Mouse (Mus musculus): ENCODE data around the gene Zfp428. TPM values are rescaled to one million over a fixed set of nuclear protein-coding genes. Genes with fewer than 3 reads are reported as not detected.
"Not testable (repeated sequence)": the region's sequence is repeated elsewhere in the genome, so short reads cannot be mapped to it uniquely, and the experiment has no call there.

Zfp428 gene
- total RNA-seq, 1 experiment from 2014 or later, result not detected

DNA sequence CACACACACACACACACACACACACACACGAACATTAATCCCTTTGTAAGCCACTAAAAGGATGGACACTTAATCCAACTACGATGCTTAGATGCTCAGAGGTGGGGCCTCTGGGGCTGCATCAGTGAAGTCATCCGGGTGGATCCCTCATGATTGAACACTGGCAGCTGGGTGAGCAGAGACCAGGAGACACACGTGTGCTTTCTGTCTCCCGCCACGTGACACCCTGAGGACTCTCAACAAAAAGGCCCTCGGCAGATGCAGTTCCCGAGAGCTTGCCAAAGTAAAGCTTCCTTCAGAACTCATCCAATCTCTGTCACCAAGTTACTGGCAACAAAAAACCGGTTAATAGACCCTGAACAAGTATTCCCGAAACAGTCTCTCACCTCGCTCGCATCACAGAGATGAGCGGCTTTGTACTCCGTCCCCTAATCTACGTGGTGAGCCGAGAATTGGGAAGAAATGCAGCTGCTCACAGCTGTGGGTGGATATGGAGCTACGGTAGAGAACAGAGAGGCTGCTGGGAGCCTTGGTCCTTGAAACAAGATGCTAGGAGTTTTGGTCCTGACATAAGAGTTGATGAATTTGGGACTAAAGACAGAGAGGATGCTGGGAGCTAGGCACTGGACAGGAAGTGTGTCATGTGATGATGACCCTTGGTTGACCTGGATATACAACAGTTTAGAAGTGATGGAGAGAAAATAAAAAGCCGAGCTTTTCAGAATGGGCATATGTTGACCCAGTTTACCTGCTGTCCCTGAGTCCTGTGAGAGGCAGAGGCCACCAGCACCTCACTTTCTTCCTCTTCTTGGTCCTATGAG lies 26.5 kb upstream of the Zfp428 start:
- no peak for ATAC-seq (ENCODE audit: extremely low read depth, insufficient number of reproducible peaks, low FRiP score, poor library complexity, severe bottlenecking)

DNA sequence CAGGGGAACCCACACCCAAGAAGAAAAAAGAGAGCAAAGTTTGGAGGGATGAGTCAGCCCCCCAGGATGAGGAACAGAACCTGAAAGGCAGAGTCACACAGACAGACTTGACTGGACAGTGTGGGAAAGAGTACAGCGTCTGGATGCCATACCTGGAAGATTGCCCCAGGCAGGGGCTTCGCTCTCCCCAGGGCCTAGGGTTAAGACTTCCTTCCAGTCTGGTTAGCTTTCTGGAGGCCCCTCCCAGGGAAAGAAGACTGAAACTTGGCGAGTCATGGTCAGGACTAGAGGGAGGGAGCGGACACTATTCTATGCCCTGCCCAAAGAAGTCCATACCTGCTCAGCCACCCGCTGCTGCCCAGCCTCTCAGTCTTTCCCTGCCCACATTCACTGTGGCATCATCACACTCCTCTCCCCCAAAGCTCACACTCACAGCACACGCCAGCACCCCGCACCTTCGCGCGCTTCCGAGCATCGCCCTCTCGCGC lies 25.8 kb upstream of the Zfp428 start:
- ATAC-seq (ENCODE audit: extremely low read depth, insufficient number of reproducible peaks, low FRiP score, poor library complexity, severe bottlenecking), result no peak

DNA sequence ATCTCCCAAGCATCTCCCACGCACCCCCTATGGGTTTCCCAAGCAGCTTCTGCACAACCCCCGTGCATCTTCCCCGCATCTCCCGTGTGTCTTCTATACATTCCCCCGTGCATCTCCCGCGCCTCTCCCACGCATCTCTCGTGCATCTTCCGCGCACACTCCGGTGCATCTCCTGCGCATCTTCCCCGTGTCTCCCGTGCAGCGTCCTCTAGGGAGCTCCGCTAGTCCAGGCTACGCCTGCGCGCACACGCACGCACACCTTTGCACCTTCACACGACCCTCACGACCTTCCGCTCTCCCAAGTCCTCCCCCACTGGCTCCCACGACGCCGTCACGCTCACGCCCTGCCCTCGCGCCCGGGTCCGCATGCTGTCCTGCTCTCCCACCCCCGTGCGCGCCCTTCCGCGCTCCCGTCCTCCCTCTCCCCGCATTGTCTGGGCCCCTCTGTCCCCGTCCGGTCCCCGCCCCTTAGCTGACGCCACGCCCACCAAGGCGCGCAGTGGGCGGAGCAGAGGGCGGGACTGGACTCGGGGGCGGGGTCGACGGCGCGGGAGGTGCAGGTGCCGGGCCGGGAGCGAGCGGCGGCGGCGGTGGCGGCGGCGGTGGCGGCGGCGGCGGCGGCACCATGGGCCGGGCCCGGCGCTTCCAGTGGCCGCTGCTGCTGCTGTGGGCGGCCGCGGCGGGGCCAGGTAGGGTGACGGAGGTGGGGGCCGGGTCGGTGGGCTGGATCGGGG lies 25.2 kb upstream of the Zfp428 start, which contains the start of gene Cadm4:
TSS of gene Cadm4 (plus strand) at position 550 of the 734 bp plus-strand sequence.
- peak; percentile 51 for ATAC-seq (ENCODE audit: extremely low read depth, insufficient number of reproducible peaks, low FRiP score, poor library complexity, severe bottlenecking)

DNA sequence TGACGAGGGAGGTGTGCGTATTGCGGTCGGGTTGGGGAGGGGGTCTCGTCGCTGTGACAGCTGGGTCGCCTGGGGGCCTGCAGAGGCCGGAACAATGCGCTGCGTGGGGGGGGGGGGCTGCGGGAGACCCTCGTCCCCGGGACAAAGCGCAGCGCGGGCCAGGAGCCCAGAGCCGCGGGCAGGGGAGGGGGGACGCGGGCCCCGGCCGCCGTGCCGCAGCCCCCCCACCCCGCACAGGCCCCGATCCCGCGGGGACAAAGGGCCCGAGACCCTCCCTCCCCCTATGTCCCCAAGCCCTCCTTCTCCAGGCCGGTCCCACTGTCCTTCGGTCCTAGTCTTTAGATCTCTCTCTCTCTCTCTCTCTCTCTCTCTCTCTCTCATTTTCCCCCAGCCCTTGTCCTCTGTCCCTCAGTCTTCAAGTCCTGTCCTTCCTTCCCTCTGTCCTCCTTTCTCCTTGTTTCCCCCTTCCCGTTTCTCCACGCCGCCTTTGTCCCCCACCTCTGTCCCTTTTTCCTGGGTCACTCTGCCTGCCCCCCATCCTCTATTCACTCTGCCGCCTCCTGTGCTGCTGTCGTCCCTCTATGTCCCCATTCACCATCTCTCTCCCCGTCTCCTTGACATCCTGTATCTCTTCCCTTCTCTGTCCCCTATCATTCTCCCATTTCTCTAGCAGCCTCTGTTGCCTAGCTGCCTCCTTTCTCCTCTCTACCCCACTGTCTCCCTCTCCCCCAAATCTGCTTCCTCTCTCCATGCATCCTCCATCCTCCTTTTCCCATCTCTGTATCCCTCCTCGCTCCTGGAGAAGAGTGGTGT lies 24.4 kb upstream of the Zfp428 start:
- ATAC-seq (ENCODE audit: extremely low read depth, insufficient number of reproducible peaks, low FRiP score, poor library complexity, severe bottlenecking), result no peak

DNA sequence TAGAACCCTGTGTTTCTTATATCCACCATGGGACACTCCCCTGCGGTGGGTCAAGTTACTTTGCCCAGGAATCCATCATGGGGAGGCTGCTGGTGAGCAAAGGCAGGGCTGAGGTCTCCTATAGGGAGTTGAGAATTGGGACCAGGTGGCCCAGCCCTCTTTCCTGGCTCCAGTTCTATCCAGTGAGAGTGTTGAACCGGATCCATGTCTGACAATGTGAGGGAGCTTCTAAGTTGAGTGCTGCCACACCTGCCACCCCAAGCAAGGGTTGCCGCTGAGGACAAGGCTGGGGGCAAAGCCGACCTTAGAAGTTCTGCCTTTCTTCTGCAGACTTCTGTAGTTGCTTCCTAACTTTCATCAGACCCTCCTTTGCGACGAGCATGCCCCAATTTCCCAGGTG lies 23.5 kb upstream of the Zfp428 start:
- not testable (repeated sequence) for ATAC-seq (ENCODE audit: extremely low read depth, insufficient number of reproducible peaks, low FRiP score, poor library complexity, severe bottlenecking)

DNA sequence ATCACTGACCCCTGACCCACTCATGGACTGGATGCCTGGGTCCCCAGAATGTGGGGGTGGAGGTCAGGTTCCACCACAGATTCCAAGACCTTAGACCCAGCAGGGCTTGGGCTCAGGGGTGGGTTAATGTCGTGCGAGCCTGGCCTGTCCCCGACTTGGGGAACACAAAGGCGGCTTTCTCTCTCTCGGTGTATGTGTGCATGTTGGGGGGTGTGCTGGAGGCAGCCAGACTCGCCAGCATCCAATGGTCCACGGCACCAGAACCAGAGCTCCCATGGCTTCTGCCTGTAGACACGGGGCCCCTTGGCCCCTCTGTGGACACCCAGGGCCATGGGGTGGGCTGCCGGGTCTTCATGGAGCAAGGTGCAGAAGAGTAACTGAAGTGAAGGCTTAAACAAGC lies 21.3 kb upstream of the Zfp428 start:
- no peak for ATAC-seq (ENCODE audit: extremely low read depth, insufficient number of reproducible peaks, low FRiP score, poor library complexity, severe bottlenecking)

DNA sequence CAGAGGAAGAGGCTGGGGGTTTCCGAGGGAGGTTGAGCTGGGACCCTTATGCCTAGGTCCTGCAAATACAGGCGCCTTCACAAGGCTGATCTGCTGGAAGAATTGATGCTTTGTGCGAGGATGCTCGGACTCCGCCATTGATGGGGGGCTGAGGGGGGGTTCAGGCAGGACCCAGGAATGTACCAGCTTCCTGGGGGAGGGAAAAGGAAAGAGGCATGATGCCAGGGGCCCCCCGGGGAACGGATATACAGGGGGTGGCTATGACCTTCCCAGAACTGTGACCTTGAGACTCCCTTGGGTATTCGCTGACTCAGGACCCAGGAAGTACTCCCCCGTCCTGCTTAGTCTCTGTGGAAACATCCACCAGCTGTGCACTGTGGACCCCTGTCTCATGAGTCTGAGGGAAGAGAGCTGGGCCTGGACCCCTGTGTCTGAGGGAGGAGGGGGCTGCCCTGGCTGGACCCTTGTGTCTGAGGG lies 20.1 kb upstream of the Zfp428 start:
- ATAC-seq (ENCODE audit: extremely low read depth, insufficient number of reproducible peaks, low FRiP score, poor library complexity, severe bottlenecking), result no peak

DNA sequence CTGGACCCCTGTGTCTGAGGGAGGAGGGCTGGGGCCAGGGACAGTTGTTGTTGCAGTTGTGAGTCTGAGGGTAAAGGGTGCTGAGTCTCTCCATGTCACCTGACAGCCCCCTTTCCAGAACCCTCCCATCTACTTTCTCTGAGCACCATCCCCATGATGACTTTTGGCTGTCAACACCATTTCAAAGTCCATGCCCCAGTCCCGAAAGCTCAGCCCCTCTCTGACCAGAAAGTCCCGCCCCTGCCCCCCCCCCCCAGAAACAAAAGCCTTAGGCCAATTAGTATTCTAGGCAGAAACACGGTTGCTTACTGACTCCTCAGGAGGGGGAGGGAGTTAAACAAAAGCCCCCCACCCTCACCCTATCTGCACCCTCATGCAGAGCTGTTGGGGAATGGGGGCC lies 19.4 kb upstream of the Zfp428 start:
- no peak for ATAC-seq (ENCODE audit: extremely low read depth, insufficient number of reproducible peaks, low FRiP score, poor library complexity, severe bottlenecking)

DNA sequence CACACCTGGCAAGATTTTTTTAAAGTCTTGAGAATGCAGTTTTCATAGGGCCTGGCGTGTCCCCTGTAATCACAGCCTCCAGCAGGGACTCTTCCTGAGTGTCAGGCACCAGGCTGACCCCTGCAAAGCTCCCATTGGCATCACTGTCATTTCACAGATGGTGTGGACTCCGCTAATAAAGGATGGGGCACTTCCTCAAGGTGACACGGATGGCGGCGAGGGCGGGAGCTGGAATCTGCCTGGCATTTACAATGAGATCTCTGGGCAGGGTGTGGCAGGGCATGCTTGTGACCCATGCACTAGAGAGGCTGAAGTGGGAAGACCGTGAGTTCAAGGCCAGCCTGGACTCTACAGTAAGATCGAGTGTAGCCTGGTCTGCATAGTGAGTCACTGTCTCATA lies 18.5 kb upstream of the Zfp428 start:
- no peak for ATAC-seq (ENCODE audit: extremely low read depth, insufficient number of reproducible peaks, low FRiP score, poor library complexity, severe bottlenecking)

DNA sequence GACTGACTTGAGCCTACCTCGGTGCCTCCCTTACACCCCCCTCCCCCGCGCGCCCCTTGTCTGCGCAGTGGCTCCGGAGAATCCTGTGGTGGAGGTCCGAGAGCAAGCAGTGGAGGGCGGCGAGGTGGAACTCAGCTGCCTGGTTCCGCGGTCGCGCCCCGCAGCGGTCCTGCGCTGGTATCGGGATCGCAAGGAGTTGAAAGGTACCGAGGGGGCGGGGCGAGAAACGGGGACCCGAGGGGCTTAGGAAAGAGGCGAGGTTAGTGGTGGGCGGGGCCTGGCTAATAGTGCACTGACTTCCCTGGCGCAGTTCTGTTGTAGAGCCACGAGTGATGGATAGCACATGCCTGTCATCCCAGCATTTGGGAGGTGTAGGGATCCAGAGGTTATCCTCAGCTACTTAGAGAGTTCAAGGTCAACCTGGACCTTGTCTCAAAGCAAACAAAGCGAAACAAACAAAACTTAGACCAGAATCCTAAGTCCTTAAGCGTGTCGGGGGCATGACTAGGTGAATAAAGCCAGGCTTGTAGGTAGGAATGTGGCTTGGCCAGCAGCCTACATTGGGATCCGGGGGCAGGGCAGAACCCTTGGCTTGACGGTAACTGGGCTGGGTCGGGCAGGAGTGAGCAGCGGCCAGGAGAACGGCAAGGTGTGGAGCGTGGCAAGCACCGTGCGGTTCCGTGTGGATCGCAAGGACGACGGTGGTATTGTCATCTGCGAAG lies 6.8 kb upstream of the Zfp428 start:
- no peak for ATAC-seq (ENCODE audit: extremely low read depth, insufficient number of reproducible peaks, low FRiP score, poor library complexity, severe bottlenecking)

DNA sequence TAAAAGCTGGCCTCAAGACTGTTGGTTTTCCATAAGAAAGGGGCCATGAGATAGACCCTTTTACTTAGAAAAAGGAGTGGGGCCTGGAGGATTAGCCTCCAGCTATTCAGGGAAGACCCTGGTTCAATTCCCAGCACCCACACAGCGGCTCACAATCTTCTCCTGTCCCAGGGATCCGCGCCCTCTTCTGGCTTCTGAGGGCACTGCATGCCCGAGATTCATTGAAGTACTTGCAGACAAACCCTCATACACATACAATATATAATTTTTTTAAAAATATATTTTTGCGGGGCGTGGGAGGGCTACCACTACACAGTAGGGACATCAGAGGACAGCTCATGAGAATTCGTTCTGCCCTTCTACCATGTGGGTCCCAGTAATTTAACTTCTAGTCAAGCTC lies 5.9 kb upstream of the Zfp428 start:
- ATAC-seq (ENCODE audit: extremely low read depth, insufficient number of reproducible peaks, low FRiP score, poor library complexity, severe bottlenecking), result no peak

DNA sequence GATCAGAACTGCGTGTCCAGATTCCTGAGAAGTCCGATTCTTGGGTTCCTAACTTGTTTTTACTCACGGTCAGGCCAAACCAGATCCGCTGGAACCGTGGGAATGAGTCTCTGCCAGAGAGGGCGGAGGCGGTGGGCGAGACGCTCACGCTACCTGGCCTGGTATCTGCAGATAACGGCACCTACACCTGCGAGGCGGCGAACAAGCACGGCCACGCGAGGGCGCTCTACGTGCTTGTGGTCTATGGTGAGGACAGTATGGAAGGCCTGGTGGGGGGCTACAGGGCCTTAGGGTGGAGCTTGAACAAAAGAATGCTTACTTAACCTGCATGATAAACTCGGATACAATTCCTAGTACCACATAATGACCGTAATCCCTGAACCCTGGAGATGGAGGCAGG lies 5.3 kb upstream of the Zfp428 start:
- ATAC-seq (ENCODE audit: extremely low read depth, insufficient number of reproducible peaks, low FRiP score, poor library complexity, severe bottlenecking), result no peak

DNA sequence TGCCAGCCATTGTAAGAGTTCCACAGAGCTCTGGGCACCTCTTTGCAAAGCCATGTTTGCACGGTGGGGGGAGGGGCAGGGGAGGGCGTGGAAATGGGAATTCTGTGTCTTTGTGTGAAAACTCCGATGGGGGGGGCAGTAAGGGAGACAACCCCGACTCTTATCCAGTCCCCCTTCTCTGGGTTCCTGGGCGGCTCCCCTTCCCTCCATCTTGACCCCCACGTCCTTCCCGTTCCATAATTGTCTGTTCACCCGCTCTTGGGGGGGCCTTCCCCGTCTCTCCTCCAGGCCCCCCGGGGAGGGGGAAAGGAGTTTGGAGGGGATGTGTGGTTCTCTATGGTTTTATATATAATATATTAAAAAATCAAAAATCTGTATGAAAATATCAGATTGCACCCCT lies 2.8 kb upstream of the Zfp428 start:
- ATAC-seq (ENCODE audit: extremely low read depth, insufficient number of reproducible peaks, low FRiP score, poor library complexity, severe bottlenecking), result no peak

DNA sequence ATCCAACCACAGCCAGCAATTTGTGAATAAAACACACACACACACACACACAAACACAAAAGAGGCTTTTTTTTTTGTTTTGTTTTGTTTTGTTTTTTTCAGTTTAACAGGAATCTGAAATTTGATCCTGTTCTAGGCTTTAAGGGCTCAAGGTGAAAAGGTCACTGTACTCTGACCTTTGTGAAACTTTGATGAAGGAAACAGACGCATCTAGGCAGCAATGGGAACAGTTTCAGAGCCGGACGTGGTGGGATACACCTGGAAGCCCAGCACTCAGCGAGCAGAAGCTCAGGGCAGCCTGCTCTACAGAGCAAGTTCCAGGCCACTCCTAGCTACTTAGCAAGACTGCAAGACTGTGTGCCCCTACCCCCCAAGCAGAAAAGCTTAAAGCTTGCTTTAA lies 1.9 kb upstream of the Zfp428 start:
- no peak for ATAC-seq (ENCODE audit: extremely low read depth, insufficient number of reproducible peaks, low FRiP score, poor library complexity, severe bottlenecking)

DNA sequence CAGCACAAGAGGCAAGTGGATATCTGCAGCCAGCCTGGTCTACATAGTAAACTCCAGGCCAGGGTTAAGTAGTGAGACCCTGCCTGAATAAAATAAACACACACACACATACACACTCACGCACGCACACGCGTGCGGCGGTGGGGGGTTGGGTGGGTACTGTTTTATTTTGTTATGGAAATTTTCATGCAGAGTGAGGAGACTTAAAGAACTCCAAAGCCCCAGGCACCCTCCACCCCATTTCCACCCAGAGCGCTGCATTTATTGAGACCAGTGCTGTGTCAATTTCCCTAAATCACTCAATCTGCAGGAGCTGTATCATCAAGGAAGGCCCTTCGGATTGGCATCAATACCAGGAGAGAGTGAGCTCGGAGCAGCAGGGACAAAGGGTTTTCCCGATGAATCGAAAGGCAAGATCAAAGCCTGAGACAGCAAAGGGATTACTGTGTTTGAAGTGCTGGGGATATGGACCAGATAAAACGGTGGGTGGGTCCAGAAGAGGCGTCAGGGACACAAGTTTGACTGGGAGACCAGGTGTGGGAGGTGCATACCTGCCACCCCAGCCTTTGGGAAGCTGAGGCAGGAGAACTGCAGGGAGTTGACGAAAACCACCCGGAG lies 1.2 kb upstream of the Zfp428 start:
- no peak for ATAC-seq (ENCODE audit: extremely low read depth, insufficient number of reproducible peaks, low FRiP score, poor library complexity, severe bottlenecking)

DNA sequence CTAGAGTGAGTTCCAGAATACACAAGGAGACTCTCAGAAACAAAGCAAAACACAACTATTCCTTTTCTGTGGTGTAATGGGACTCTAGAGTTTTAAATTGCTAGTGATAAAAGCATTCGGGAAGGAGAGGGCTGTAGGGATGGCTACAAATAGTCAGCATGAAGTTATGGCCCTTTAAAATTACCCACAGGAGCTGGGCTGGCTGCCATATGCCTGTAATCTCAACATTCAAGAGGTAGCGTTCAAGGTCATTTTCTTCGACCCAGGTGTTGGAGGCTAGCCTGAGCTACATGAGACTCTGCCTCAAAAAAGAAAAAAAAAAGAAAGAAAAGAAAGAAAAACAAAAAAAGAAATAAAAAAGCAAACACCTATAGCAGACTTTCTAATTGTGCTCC lies 744 bp upstream of the Zfp428 start:
- no peak for ATAC-seq (ENCODE audit: extremely low read depth, insufficient number of reproducible peaks, low FRiP score, poor library complexity, severe bottlenecking)

DNA sequence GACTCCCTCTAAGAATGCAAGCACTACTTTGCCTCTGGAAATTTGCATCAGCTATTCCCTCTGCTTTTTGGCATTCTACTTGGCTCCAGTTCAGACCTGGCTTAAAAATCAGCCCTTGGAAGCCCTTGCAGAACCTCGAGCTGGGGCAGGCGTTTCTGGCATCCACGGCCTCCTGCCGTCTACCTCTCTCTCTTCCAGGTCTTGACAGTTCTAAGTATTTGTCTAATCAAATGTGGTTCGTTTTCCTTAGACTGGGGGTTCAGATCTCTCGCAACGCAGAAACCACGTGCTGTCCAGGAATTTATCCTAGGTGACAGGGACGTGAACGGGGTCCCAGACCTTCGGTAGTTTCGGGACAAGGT lies 349 bp upstream of the Zfp428 start:
- no peak for ATAC-seq (ENCODE audit: extremely low read depth, insufficient number of reproducible peaks, low FRiP score, poor library complexity, severe bottlenecking)

DNA sequence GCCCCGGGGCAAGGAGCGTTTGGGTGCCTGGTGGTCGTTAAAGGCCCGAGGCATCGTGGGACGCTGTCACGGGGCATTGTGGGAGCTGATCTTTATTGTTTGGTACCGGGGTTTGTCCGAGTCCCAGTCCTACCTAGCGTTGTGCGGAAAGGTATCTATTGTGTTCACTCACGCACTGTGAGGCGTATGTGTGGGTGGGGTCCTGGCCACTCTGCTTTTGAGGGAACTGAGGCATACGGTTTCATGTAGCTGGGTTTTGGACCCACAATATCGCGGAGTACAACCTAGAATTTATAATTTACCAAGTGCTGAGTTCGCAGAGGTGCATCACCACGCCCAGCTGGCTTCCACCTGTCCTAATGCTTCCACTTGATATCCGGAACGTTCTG lies 914 bp downstream of the Zfp428 start:
- no peak for ATAC-seq (ENCODE audit: extremely low read depth, insufficient number of reproducible peaks, low FRiP score, poor library complexity, severe bottlenecking)

All from neutrophil, adult 5-6 weeks (primary cell).